Mouse (Mus musculus) ES-Bruce4 (cell line): Measurements from ENCODE around the gene Morn4. TPM values are rescaled to one million over a fixed set of nuclear protein-coding genes. Genes with fewer than 3 reads are reported as not detected.
"Not testable (repeated sequence)": the region's sequence is repeated elsewhere in the genome, so short reads cannot be mapped to it uniquely, and the experiment has no call there.

Experiments
- H3K27ac ChIP-seq: 2 replicates; pipeline ENCODE4 v1.5.1; 2012; ENCODE audit warnings: low read length, inconsistent platforms; ENCODE audit not compliant: insufficient read depth
- H3K27me3 ChIP-seq: 2 replicates; pipeline ENCODE4 v1.6.1; 2012; ENCODE audit warnings: mild to moderate bottlenecking, low read length, inconsistent platforms; ENCODE audit not compliant: control insufficient read depth, poor library complexity, insufficient read depth, severe bottlenecking
- H3K36me3 ChIP-seq: 2 replicates; pipeline ENCODE4 v1.6.1; 2012; ENCODE audit warnings: inconsistent platforms, mild to moderate bottlenecking, low read length, moderate library complexity; ENCODE audit not compliant: control insufficient read depth, poor library complexity, insufficient read depth, severe bottlenecking
- H3K4me1 ChIP-seq: one replicate; pipeline ENCODE4 v1.8.1; 2011; ENCODE audit warnings: low read length; ENCODE audit not compliant: control insufficient read depth, insufficient read depth
- H3K4me3 ChIP-seq: 2 replicates; pipeline ENCODE4 v1.5.1; 2011; ENCODE audit warnings: low read depth, mild to moderate bottlenecking, low read length
- H3K9ac ChIP-seq: 2 replicates; pipeline ENCODE4 v1.6.1; 2012; ENCODE audit warnings: low read depth, mild to moderate bottlenecking, inconsistent platforms; ENCODE audit not compliant: poor library complexity, severe bottlenecking
- H3K9me3 ChIP-seq: replicated peaks from 2 replicates; pipeline ENCODE4 v1.6.1; 2012; ENCODE audit warnings: mild to moderate bottlenecking, low read length, inconsistent platforms; ENCODE audit not compliant: control insufficient read depth, poor library complexity, insufficient read depth, severe bottlenecking
- CTCF ChIP-seq: IDR thresholded peaks from one replicate; pipeline ENCODE4 v1.8.1; 2011; ENCODE audit warnings: low read depth, low read length
- EP300 ChIP-seq: IDR thresholded peaks from 2 replicates; pipeline ENCODE4 v1.6.1; 2011; ENCODE audit warnings: low read depth, low read length; ENCODE audit not compliant: insufficient read depth
- POLR2A ChIP-seq: IDR thresholded peaks from one replicate; pipeline ENCODE4 v1.8.1; 2011; ENCODE audit warnings: low read length; ENCODE audit not compliant: insufficient read depth
- polyA plus RNA-seq: library from polyadenylated mRNA; stranded (reverse); fragments of >200 nt; gene quantifications from 2 replicates; pipeline ENCODE4 v1.2.4, GENCODE M21; 2011; ENCODE audit warnings: low read depth; ENCODE audit not compliant: missing spikeins, insufficient read depth, insufficient read length

Morn4 gene
- polyA plus RNA-seq, 1 experiment, result 18.8 TPM

DNA sequence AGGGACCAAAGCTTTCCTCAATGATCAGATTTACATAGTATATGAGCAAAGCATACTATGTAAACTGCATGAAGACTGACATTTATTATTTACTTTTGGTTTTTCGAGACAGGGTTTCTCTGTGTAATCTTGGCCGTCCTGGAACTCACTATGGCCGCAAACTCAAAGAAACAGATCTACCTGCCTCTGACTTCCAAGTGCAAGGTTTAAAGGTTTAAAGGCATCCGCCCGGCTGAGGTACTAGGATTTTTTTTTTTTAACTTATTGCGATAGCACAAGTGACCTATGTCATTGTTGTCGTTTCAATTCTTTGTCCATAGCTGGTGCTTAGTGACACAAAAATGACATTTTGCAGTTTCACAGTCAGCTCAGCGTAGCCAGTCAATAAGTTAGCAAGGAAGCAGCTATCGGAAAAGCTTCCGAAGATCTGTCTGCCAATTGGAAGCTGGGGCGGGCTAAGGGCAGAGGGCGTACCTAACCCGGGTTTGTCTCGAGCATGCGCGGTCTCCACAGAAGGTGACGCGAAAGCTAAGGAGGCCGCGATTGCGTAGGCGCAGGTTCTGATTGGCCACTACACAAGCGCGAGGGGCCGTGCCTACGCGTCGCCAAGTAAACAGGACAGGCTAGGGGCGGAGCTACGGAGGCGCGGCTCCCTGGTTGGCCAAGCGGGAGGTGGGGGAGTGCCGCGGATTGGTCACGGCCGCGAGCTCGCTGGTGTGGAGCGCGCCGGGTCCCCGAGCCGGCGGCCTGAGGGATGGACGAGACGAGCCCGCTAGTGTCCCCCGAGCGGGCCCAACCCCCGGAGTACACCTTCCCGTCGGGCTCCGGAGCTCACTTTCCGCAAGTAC, 3.8 kb upstream of the Morn4 start, which contains the start of gene Pi4k2a:
Gene Pi4k2a, plus strand, starts transcription at position 723 of the 848 bp plus-strand sequence.
- no peaks in the 10 kb centered on the region for H3K9me3 ChIP-seq
- H3K4me1 ChIP-seq, result no peaks in the 10 kb centered on the region
- H3K27ac ChIP-seq, result peak within 1 kb of the TSS; percentile 88
- peak within 1 kb of the TSS; percentile 91 for H3K9ac ChIP-seq
- H3K27me3 ChIP-seq, result no peaks in the 10 kb centered on the region
- peak within 1 kb of the TSS; percentile 87 for H3K4me3 ChIP-seq
- no peak for TF ChIP-seq CTCF
- no peak for TF ChIP-seq POLR2A
- TF ChIP-seq EP300, result no peak
- peaks cover 2% of the 10 kb centered on the region; the same call in 1 of the 2 replicates for H3K36me3 ChIP-seq

DNA sequence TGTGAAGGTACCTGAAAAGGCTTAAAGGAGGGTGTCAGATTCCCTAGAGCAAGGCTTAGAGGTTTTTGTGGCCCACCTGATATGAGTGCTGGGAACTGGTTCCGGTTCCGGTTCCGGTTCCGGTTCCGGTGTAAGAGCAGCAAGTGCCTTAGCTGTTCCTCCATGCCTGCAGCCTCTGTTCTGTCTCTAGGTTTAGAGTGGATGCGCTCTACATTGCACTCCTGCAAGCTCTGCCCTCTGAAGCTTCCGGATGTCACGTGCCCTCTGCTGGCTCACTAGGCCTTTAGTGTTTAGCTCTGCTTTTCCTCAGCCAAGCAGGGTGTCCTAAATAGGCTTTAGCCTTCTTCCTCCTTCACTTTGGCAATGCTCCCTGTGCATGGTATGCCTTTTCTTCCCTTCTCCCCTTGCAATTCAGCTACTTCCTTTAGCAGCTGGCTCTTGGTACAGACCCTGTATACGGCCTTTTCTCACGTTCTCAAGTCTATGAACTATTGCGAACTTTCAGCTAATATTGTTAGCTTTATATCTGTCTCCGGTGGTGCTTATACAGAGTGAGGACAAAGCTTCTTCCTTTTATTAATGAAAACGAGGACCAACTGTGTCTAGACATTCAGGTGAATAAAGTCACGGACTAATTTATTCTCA, 3.1 kb upstream of the Morn4 start:
- Histone ChIP-seq H3K27me3 (no peaks in the 10 kb centered on the region), H3K36me3 (peaks cover 2% of the 10 kb centered on the region; the same call in 1 of the 2 replicates), H3K27ac (peak overlapping the region; percentile 88), H3K4me1 (no peaks in the 10 kb centered on the region), H3K9me3 (no peaks in the 10 kb centered on the region), H3K4me3 (peak overlapping the region; percentile 30), H3K9ac (peak overlapping the region; percentile 5; the same call in 1 of the 2 replicates)
- TF ChIP-seq POLR2A (no peak), EP300 (no peak), CTCF (no peak)

DNA sequence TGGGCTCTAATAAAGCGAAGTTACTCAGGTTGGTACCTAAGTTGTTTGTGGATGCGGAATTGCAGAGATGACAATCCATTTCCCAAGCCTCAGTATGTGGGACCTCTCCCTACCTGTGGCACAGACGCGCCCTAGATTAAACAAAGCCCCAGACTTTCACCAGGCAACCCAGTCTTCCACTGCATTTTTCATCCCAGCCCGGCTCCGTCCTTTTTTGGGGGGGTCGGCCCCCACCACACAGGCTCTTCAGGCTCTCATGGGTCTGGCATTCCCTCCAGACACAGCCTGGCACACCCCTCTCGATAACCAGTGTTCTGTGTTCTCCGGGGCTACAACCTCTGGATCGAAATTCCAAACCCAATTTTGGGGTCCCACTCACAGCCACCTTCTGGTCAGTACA, 467 bp downstream of the Morn4 start:
- Histone ChIP-seq H3K27ac (no peak overlapping the region), H3K9ac (peak overlapping the region; percentile 39), H3K9me3 (no peaks in the 10 kb centered on the region), H3K36me3 (no peaks in the 10 kb centered on the region), H3K4me3 (peak overlapping the region; percentile 94), H3K27me3 (no peaks in the 10 kb centered on the region), H3K4me1 (no peaks in the 10 kb centered on the region)
- TF ChIP-seq CTCF (no peak), EP300 (no peak), POLR2A (no peak)

- not testable (repeated sequence) for H3K27me3 ChIP-seq, H3K4me3 ChIP-seq, H3K4me1 ChIP-seq, H3K36me3 ChIP-seq, H3K27ac ChIP-seq, H3K9ac ChIP-seq, H3K9me3 ChIP-seq
Measured at GRCm38 (mm10) chr19:42081613-42082012, 4.5 kb downstream of the Morn4 start.

DNA sequence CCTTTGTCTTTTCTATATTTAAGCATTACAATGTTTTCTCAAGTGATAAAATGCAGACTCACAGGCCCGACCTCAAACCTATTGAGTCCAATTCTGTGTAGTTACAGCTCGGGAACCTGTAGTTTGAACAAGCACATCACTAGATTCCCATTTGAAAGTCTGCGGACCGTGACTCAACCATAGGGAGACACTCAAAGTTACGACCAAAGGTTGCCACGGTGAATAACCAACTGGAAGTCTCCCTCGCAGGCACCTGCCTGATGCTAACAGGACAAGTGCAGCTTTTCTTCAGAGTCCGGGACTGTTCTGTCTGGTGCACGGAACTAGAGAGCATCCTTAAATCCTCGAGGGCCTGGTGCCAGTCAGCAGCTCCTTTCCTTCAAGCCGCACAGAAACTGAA, 5.7 kb downstream of the Morn4 start:
- H3K4me3 ChIP-seq, result no peak overlapping the region
- no peak for TF ChIP-seq CTCF
- no peak for TF ChIP-seq POLR2A
- no peak for TF ChIP-seq EP300
- H3K9me3 ChIP-seq, result no peaks in the 10 kb centered on the region
- H3K27ac ChIP-seq, result no peak overlapping the region
- H3K4me1 ChIP-seq, result no peaks in the 10 kb centered on the region
- no peak overlapping the region for H3K9ac ChIP-seq
- no peaks in the 10 kb centered on the region for H3K36me3 ChIP-seq
- H3K27me3 ChIP-seq, result no peaks in the 10 kb centered on the region

GRCm38 (mm10) chr19:42079950-42080349, 6.2 kb downstream of the Morn4 start:
- Histone ChIP-seq H3K27me3 (no peaks in the 10 kb centered on the region), H3K36me3 (no peaks in the 10 kb centered on the region), H3K27ac (no peak overlapping the region), H3K9ac (no peak overlapping the region), H3K9me3 (no peaks in the 10 kb centered on the region), H3K4me3 (no peak overlapping the region), H3K4me1 (no peaks in the 10 kb centered on the region)
- TF ChIP-seq EP300, result no peak
- no peak for TF ChIP-seq CTCF
- no peak for TF ChIP-seq POLR2A
